Mouse (Mus musculus): Measurements from ENCODE around the gene Dnajc14.

DNA sequence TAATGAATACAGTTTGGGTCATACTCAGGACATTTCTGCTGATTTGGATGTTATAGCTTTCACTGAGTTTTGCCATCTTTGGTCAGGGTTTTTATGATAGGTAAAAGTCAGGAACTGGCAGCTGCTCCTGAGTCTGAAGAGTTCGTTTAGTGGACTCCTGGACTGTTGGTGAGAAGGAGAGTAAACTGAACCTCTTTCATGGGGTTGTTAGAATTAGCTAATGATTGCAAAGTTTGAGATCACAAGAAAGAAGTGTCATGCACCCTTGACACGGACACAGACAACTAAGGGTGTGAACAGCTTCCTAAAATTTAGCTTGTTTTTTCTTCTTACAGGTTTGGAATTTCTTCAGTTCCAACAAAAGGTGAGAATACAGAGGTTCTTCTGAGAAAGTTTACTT is 44.6 kb downstream of the Dnajc14 start:
- TF ChIP-seq MAFK (IDR thresholded peaks at IDR 0.05; ENCODE audit: borderline replicate concordance, low read depth, low read length) (no peak), BHLHE40 (IDR thresholded peaks at IDR 0.05; ENCODE audit: borderline replicate concordance, low read depth, low read length) (no peak), POLR2A (IDR thresholded peaks at IDR 0.05; ENCODE audit: control insufficient read depth in 1 of 2, insufficient read depth in 1 of 2, low read depth in 1 of 2, low read length in 2 of 2, poor library complexity in 1 of 2) (no peak), USF1 (IDR thresholded peaks at IDR 0.05; ENCODE audit: low read depth, low read length) (no peak), EP300 (IDR thresholded peaks at IDR 0.05; ENCODE audit: low read depth in 1 of 2, low read length in 2 of 2) (no peak), MXI1 (IDR thresholded peaks at IDR 0.05; ENCODE audit: low read depth, low read length) (no peak), E2F4 (IDR thresholded peaks at IDR 0.05; ENCODE audit: borderline replicate concordance, low read depth, low read length) (no peak), MYC (IDR thresholded peaks at IDR 0.05; ENCODE audit: low read depth, low read length) (no peak), ZKSCAN1 (IDR thresholded peaks at IDR 0.05; ENCODE audit: low read depth, low read length) (no peak), POLR2AphosphoS2 (IDR thresholded peaks at IDR 0.05; ENCODE audit: low read length) (no peak)
